Mouse (Mus musculus): ENCODE measurements around the gene Tyw1. TPM values are rescaled to one million over a fixed set of nuclear protein-coding genes. Genes with fewer than 3 reads are reported as not detected.

Gene Tyw1
- polyA plus RNA-seq, 1 experiment from 2014 or later, result 28.0 TPM

DNA sequence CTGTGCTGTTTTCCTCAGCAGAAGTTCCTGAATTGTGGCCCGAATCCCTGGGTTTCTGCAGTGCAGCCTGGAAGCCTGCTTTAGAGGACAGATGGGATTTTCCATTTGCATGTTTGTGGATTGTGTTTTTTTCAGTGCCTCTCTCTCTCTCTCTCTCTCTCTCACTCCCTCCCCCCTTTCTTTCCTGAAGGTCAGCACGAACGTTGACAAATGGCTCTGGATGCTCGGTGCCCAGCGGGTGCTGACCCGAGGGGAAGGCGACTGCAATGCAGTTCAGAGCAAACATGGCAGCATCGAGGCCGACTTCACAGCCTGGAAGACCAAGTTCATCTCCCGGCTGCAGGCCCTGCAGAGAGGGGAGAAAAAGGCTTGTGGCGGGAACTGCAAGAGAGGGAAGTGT is 13.6 kb downstream of the Tyw1 start:
- WGBS, result 91% methylated on average over 11 of the region's 11 CpGs
- no peaks in the 10 kb centered on the region for H3K27me3 ChIP-seq
- no peak overlapping the region for H3K9ac ChIP-seq
- no peaks in the 10 kb centered on the region for H3K4me1 ChIP-seq
- no peaks in the 10 kb centered on the region for H3K9me3 ChIP-seq (replicated peaks)
- H3K4me3 ChIP-seq (replicated peaks), result no peak overlapping the region
- H3K36me3 ChIP-seq, result peaks cover 85% of the 10 kb centered on the region
- no peak for ATAC-seq (replicated peaks; ENCODE audit: low FRiP score)
- no peak overlapping the region for H3K27ac ChIP-seq
- H3K4me2 ChIP-seq, result no peak overlapping the region

- Histone ChIP-seq H3K4me1 (no peaks in the 10 kb centered on the region), H3K9me3 (replicated peaks) (no peaks in the 10 kb centered on the region), H3K4me3 (replicated peaks) (no peak overlapping the region), H3K9ac (no peak overlapping the region), H3K4me2 (no peak overlapping the region), H3K36me3 (peaks cover 90% of the 10 kb centered on the region), H3K27me3 (no peaks in the 10 kb centered on the region), H3K27ac (no peak overlapping the region)
- WGBS, result 100% methylated on average over 1 of the region's 1 CpGs
- no peak for ATAC-seq (replicated peaks; ENCODE audit: low FRiP score)
Measured at GRCm38 (mm10) chr5:130272344-130272743, 16.9 kb downstream of the Tyw1 start.

- Histone ChIP-seq H3K4me1 (no peaks in the 10 kb centered on the region), H3K9me3 (replicated peaks) (no peaks in the 10 kb centered on the region), H3K4me2 (no peak overlapping the region), H3K27ac (no peak overlapping the region), H3K36me3 (peaks cover 90% of the 10 kb centered on the region), H3K9ac (no peak overlapping the region), H3K27me3 (no peaks in the 10 kb centered on the region), H3K4me3 (replicated peaks) (no peak overlapping the region)
- WGBS, result 94% methylated on average over 6 of the region's 6 CpGs
- no peak for ATAC-seq (replicated peaks; ENCODE audit: low FRiP score)
Measured at GRCm38 (mm10) chr5:130273046-130273445, 17.6 kb downstream of the Tyw1 start.

GRCm38 (mm10) chr5:130275509-130275908 is 20.1 kb downstream of the Tyw1 start:
- Histone ChIP-seq H3K4me2 (no peak overlapping the region), H3K27me3 (no peaks in the 10 kb centered on the region), H3K9me3 (replicated peaks) (no peaks in the 10 kb centered on the region), H3K27ac (no peak overlapping the region), H3K36me3 (peaks cover 92% of the 10 kb centered on the region), H3K4me1 (no peaks in the 10 kb centered on the region), H3K4me3 (replicated peaks) (no peak overlapping the region), H3K9ac (no peak overlapping the region)
- 49% methylated on average over 4 of the region's 4 CpGs for WGBS
- ATAC-seq (replicated peaks; ENCODE audit: low FRiP score), result no peak

GRCm38 (mm10) chr5:130278011-130278472 is 22.6 kb downstream of the Tyw1 start:
- H3K4me3 ChIP-seq (replicated peaks), result no peak overlapping the region
- H3K9me3 ChIP-seq (replicated peaks), result no peaks in the 10 kb centered on the region
- no peaks in the 10 kb centered on the region for H3K27me3 ChIP-seq
- no peak overlapping the region for H3K27ac ChIP-seq
- peaks cover 93% of the 10 kb centered on the region for H3K36me3 ChIP-seq
- no peak overlapping the region for H3K9ac ChIP-seq
- no peak overlapping the region for H3K4me2 ChIP-seq
- WGBS, result 80% methylated on average over 7 of the region's 7 CpGs
- no peaks in the 10 kb centered on the region for H3K4me1 ChIP-seq
- no peak for ATAC-seq (replicated peaks; ENCODE audit: low FRiP score)

- peaks cover 82% of the 10 kb centered on the region for H3K36me3 ChIP-seq
- ATAC-seq (replicated peaks; ENCODE audit: low FRiP score), result no peak
- no peaks in the 10 kb centered on the region for H3K27me3 ChIP-seq
- no peak overlapping the region for H3K27ac ChIP-seq
- no peaks in the 10 kb centered on the region for H3K9me3 ChIP-seq (replicated peaks)
- no peak overlapping the region for H3K9ac ChIP-seq
- H3K4me3 ChIP-seq (replicated peaks), result no peak overlapping the region
- no peak overlapping the region for H3K4me2 ChIP-seq
- no peaks in the 10 kb centered on the region for H3K4me1 ChIP-seq
- WGBS, result 93% methylated on average over 9 of the region's 9 CpGs
Measured at GRCm38 (mm10) chr5:130283079-130283732, 27.8 kb downstream of the Tyw1 start.

- no peak overlapping the region for H3K9ac ChIP-seq
- no peaks in the 10 kb centered on the region for H3K9me3 ChIP-seq (replicated peaks)
- no peak overlapping the region for H3K27ac ChIP-seq
- H3K36me3 ChIP-seq, result peaks cover 75% of the 10 kb centered on the region
- H3K27me3 ChIP-seq, result no peaks in the 10 kb centered on the region
- WGBS, result 91% methylated on average over 7 of the region's 7 CpGs
- no peak overlapping the region for H3K4me3 ChIP-seq (replicated peaks)
- no peak overlapping the region for H3K4me2 ChIP-seq
- no peak for ATAC-seq (replicated peaks; ENCODE audit: low FRiP score)
- no peaks in the 10 kb centered on the region for H3K4me1 ChIP-seq
Measured at GRCm38 (mm10) chr5:130288106-130288505, 32.7 kb downstream of the Tyw1 start.

DNA sequence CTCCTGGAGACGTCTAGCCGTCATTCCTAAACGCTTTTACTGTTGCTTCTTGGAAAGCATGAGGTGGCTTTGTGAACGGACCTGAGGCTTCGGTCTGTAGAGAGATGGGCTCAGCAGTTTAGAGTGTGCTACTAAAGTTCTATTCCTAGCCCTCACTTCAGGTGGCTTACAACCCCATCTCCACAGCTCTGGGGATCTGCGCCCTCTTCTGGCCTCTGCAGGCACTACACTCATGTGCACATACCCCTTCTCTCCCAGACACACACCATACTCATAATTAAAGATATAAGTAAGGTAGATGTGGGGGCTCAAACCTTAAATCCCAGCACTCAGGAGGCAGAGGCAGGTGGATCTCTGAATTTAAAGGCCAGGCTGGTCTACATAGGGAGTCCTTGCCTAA is 34.8 kb downstream of the Tyw1 start:
- WGBS, result 95% methylated on average over 6 of the region's 6 CpGs

DNA sequence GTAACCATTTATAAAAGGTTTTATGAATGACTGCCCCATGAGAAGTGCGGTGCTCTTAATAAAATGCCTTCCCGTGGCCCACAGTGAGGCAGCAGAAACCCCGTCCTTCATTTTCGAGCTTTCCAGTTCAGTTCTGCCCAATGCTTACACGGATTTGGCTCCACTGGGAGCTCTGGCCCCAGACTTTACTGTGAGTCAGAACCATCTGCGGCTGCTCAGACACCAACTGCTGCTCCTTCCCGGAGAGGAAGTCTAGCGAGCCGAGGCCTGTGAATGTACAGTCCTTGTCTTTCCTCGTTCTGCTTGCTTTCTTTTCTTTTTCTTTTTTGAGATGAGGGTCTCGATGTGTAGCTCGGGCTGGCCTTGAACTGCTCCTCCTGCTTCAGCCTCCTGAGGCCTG is 35.4 kb downstream of the Tyw1 start:
- ATAC-seq (replicated peaks; ENCODE audit: low FRiP score), result no peak

More for the DNA sequence above, 34.8 kb downstream of the Tyw1 start:
- Histone ChIP-seq H3K4me1 (no peaks in the 10 kb centered on the region), H3K9ac (no peak overlapping the region), H3K4me2 (no peak overlapping the region), H3K4me3 (replicated peaks) (no peak overlapping the region), H3K36me3 (peaks cover 66% of the 10 kb centered on the region), H3K27ac (no peak overlapping the region), H3K27me3 (no peaks in the 10 kb centered on the region), H3K9me3 (replicated peaks) (no peaks in the 10 kb centered on the region)
- ATAC-seq (replicated peaks; ENCODE audit: low FRiP score), result no peak

GRCm38 (mm10) chr5:130292976-130293375 is 37.6 kb downstream of the Tyw1 start:
- no peak overlapping the region for H3K27ac ChIP-seq
- WGBS, result 90% methylated on average over 4 of the region's 4 CpGs
- H3K9me3 ChIP-seq (replicated peaks), result no peaks in the 10 kb centered on the region
- no peaks in the 10 kb centered on the region for H3K27me3 ChIP-seq
- no peak for ATAC-seq (replicated peaks; ENCODE audit: low FRiP score)
- H3K9ac ChIP-seq, result no peak overlapping the region
- peaks cover 79% of the 10 kb centered on the region for H3K36me3 ChIP-seq
- H3K4me2 ChIP-seq, result no peak overlapping the region
- H3K4me3 ChIP-seq (replicated peaks), result no peak overlapping the region
- H3K4me1 ChIP-seq, result no peaks in the 10 kb centered on the region

More for the DNA sequence above, 35.4 kb downstream of the Tyw1 start:
- no peak overlapping the region for H3K4me2 ChIP-seq
- 94% methylated on average over 12 of the region's 12 CpGs for WGBS
- H3K9ac ChIP-seq, result no peak overlapping the region
- no peak overlapping the region for H3K4me3 ChIP-seq (replicated peaks)
- no peak overlapping the region for H3K27ac ChIP-seq
- H3K36me3 ChIP-seq, result peaks cover 69% of the 10 kb centered on the region
- no peaks in the 10 kb centered on the region for H3K9me3 ChIP-seq (replicated peaks)
- no peaks in the 10 kb centered on the region for H3K27me3 ChIP-seq
- no peaks in the 10 kb centered on the region for H3K4me1 ChIP-seq

DNA sequence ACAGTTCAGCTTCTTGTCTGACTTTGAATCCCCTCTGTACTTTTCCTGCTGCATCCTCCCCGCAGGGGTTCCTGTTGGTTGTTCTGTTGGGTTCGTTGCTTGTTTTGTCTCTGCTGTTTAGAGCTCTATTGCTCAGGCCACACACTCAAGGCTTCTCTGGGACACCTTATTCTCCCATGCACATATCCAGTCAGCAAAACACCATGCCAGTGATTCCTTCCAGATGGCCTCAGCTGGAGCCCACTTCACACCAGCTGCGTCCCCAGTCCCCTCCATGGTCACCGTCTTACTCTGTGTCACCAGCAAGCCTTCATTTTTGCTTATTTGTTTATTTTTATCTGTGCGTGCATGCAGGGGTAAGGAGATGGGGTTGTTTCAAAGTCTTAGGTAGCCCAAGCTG is 38.5 kb downstream of the Tyw1 start:
- WGBS, result 84% methylated on average over 5 of the region's 5 CpGs
- Histone ChIP-seq H3K4me2 (no peak overlapping the region), H3K4me3 (replicated peaks) (no peak overlapping the region), H3K27ac (no peak overlapping the region), H3K9ac (no peak overlapping the region), H3K36me3 (peaks cover 72% of the 10 kb centered on the region), H3K9me3 (replicated peaks) (no peaks in the 10 kb centered on the region), H3K4me1 (no peaks in the 10 kb centered on the region), H3K27me3 (no peaks in the 10 kb centered on the region)
- no peak for ATAC-seq (replicated peaks; ENCODE audit: low FRiP score)

DNA sequence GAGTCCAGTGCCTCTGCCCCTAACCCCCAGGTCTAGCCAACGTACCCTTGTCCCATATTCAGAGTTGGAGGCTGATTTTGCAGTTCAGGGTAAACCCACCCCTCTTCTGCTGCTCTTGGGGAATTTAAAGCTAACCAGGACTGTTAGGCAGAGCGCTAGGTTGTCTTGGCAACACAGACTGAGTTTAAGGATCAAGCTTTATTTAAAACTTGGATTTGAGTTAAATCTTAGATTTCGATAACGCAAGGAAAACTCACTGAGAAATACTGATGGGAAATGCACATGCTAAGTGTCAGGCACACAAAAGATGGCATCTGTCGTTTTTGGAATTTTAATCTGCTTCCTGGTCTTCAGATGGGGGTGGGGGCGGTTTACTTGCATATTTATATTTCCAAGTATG is 39.2 kb downstream of the Tyw1 start:
- Histone ChIP-seq H3K9me3 (replicated peaks) (no peaks in the 10 kb centered on the region), H3K4me1 (no peaks in the 10 kb centered on the region), H3K9ac (no peak overlapping the region), H3K27me3 (no peaks in the 10 kb centered on the region), H3K36me3 (peaks cover 72% of the 10 kb centered on the region), H3K4me2 (no peak overlapping the region), H3K27ac (no peak overlapping the region), H3K4me3 (replicated peaks) (no peak overlapping the region)
- no peak for ATAC-seq (replicated peaks; ENCODE audit: low FRiP score)
- WGBS, result 94% methylated on average over 6 of the region's 6 CpGs

GRCm38 (mm10) chr5:130296071-130296470 is 40.7 kb downstream of the Tyw1 start:
- peaks cover 72% of the 10 kb centered on the region for H3K36me3 ChIP-seq
- no peak overlapping the region for H3K4me2 ChIP-seq
- no peak overlapping the region for H3K9ac ChIP-seq
- no peak overlapping the region for H3K27ac ChIP-seq
- H3K9me3 ChIP-seq (replicated peaks), result no peaks in the 10 kb centered on the region
- H3K27me3 ChIP-seq, result no peaks in the 10 kb centered on the region
- H3K4me3 ChIP-seq (replicated peaks), result no peak overlapping the region
- no peaks in the 10 kb centered on the region for H3K4me1 ChIP-seq
- no peak for ATAC-seq (replicated peaks; ENCODE audit: low FRiP score)
- WGBS, result 72% methylated on average over 5 of the region's 5 CpGs
